Mouse (Mus musculus) cerebral cortex, adult 2 months (tissue): ENCODE results near the gene Sv2b.

ENCODE experiments used
- WGBS: fragments of 180-500 bp; shearing (Covaris S2); methylation state at CpG from one replicate; pipeline ENCODE4 v1.1.7; 2018; 5-methylcytosine and 5-hydroxymethylcytosine counted together

Sv2b gene

GRCm38 (mm10) chr7:75308457-75309312 is at the start of gene Sv2b:
TSS of gene Sv2b (minus strand) at chr7:75309262.
- under 1% methylated on average over 46 of the region's 46 CpGs for WGBS

GRCm38 (mm10) chr7:75358284-75358851 is 49.3 kb upstream of the Sv2b start:
- WGBS, result 58% methylated on average over 4 of the region's 4 CpGs

- WGBS, result 67% methylated on average over 2 of the region's 2 CpGs
These were observed 46.5 kb upstream of the Sv2b start for GRCm38 (mm10) chr7:75355521-75355920.

GRCm38 (mm10) chr7:75352777-75353374 is 43.8 kb upstream of the Sv2b start:
- WGBS, result 76% methylated on average over 1 of the region's 1 CpGs

GRCm38 (mm10) chr7:75350172-75350571 is 41.1 kb upstream of the Sv2b start:
- 81% methylated on average over 2 of the region's 2 CpGs for WGBS

GRCm38 (mm10) chr7:75332311-75332710 is 23.2 kb upstream of the Sv2b start:
- 50% methylated on average over 3 of the region's 3 CpGs for WGBS

- WGBS, result 29% methylated on average over 3 of the region's 3 CpGs
These were observed 20.7 kb upstream of the Sv2b start for GRCm38 (mm10) chr7:75329740-75330142.

GRCm38 (mm10) chr7:75328721-75329362 is 19.8 kb upstream of the Sv2b start:
- WGBS, result 32% methylated on average over 3 of the region's 3 CpGs

- WGBS, result 91% methylated on average over 1 of the region's 1 CpGs
These were observed 16.2 kb upstream of the Sv2b start for GRCm38 (mm10) chr7:75325273-75325672.

- WGBS, result 71% methylated on average over 3 of the region's 3 CpGs
These were observed 13.7 kb upstream of the Sv2b start for GRCm38 (mm10) chr7:75322742-75323141.

- WGBS, result 86% methylated on average over 1 of the region's 1 CpGs
These were observed 9.3 kb upstream of the Sv2b start for GRCm38 (mm10) chr7:75318320-75318719.

- WGBS, result 82% methylated on average over 5 of the region's 5 CpGs
These were observed 5.8 kb upstream of the Sv2b start for GRCm38 (mm10) chr7:75314873-75315272.

- 62% methylated on average over 8 of the region's 8 CpGs for WGBS
These were observed 508 bp upstream of the Sv2b start for GRCm38 (mm10) chr7:75309570-75309969.

GRCm38 (mm10) chr7:75308140-75308456 is 964 bp downstream of the Sv2b start:
- WGBS, result 4% methylated on average over 8 of the region's 8 CpGs

- 27% methylated on average over 8 of the region's 8 CpGs for WGBS
These were observed 1.4 kb downstream of the Sv2b start for GRCm38 (mm10) chr7:75307570-75308087.

- 50% methylated on average over 9 of the region's 9 CpGs for WGBS
These were observed 3.1 kb downstream of the Sv2b start for GRCm38 (mm10) chr7:75305901-75306465.

- 40% methylated on average over 6 of the region's 6 CpGs for WGBS
These were observed 6.4 kb downstream of the Sv2b start for GRCm38 (mm10) chr7:75302523-75303215.

- 70% methylated on average over 4 of the region's 4 CpGs for WGBS
These were observed 9.8 kb downstream of the Sv2b start for GRCm38 (mm10) chr7:75299245-75299644.

- 39% methylated on average over 6 of the region's 6 CpGs for WGBS
These were observed 12.4 kb downstream of the Sv2b start for GRCm38 (mm10) chr7:75296688-75297119.

GRCm38 (mm10) chr7:75295228-75295865 is 13.7 kb downstream of the Sv2b start:
- WGBS, result 30% methylated on average over 5 of the region's 5 CpGs

GRCm38 (mm10) chr7:75292246-75292645 is 16.8 kb downstream of the Sv2b start:
- WGBS, result 35% methylated on average over 3 of the region's 3 CpGs
